Mouse (Mus musculus) liver, adult 2 months (tissue): ENCODE measurements around the gene Hmg20b.

Source experiments
- CTCF ChIP-seq: fragments of 200-500 bp; IDR thresholded peaks from 2 replicates; pipeline ENCODE4 v1.5.1; 2011; ENCODE audit warnings: low read depth, low read length, control low read depth
- POLR2A ChIP-seq: fragments of 200-500 bp; IDR thresholded peaks from 2 replicates; pipeline ENCODE4 v1.6.1; 2011; ENCODE audit warnings: low read length, control low read depth; ENCODE audit not compliant: insufficient read depth; ENCODE audit errors: extremely low read depth

DNA sequence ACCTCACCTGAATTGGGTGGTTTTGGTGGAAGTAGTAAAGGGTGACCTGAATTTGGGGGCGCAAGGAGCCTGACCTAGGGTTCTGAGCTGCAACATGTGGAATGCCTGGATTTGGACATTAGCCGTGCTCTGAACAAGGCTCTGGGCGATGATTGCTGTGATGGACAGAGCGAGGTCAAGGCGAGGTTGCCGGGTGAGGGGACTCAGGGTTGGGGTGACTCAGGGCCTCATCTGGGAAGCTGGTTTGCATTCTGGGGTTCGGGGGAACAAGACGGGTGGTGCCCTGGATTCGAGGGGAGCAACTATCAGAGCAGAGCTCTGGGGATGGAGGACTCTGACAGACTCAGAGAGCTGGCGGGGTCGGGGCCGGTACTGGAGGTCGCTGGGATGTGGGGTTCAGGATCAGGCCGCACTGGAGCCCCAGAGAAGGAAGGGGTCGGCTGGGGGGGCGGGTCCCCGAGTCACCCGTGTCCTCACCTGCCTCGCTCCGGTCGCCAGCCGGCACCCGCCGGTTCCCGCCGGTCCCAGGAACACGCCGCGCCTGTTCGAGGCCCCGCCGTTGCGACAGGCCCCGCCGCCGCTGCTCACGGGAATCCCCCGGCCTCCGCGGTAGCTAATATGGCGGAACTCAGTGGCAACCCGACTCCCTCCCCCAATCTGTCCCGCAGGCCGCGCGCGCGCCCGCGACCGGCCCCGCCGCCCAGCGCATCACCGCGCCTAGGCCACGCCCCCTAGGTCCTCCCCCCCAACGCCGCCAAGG lies 27.7 kb upstream of the Hmg20b start, which contains the start of gene Fzr1:
- TF ChIP-seq POLR2A (peak; percentile 51; the same call in 1 of the 2 replicates), CTCF (no peak)
